Comparison of ENCODE assay signal across 14 mouse cellular contexts in genomic region chr19:23388862-23389272, GRCm38 (mm10). TPM values are rescaled to one million over a fixed set of nuclear protein-coding genes. Genes with fewer than 3 reads are reported as not detected.
DNase-seq lines count a peak whose midpoint lies in the region; ATAC-seq lines count a peak whose summit lies in the region.
"Had no signal": no experiment of that assay in that cellular context is flagged by ENCODE, and none has a peak within 500 bp of the region (broad histone marks: within the 10 kb centered on the region; RNA-seq: fewer than 3 reads in every experiment).

No protein-coding gene starts in this region.

- H3K36me3 ChIP-seq in forebrain, embryonic 12.5 days (replicated peaks): no peaks in the 10 kb centered on the region
- no peaks in the 10 kb centered on the region for H3K36me3 ChIP-seq in forebrain, embryonic 10.5 days (replicated peaks)
- H3K36me3 ChIP-seq in midbrain, embryonic 13.5 days: no peaks in the 10 kb centered on the region
- H3K36me3 ChIP-seq in kidney, embryonic 15.5 days: no peaks in the 10 kb centered on the region
- H3K36me3 ChIP-seq: heart, embryonic 10.5 days had no signal

- H3K9ac ChIP-seq in forebrain, embryonic 12.5 days: no peak overlapping the region
- no peak overlapping the region for H3K9ac ChIP-seq in midbrain, embryonic 13.5 days (replicated peaks)
- no peak overlapping the region for H3K9ac ChIP-seq in kidney, embryonic 15.5 days

- H3K9me3 ChIP-seq in forebrain, embryonic 12.5 days: no peaks in the 10 kb centered on the region
- no peaks in the 10 kb centered on the region for H3K9me3 ChIP-seq in forebrain, embryonic 10.5 days
- H3K9me3 ChIP-seq in midbrain, embryonic 13.5 days: no peaks in the 10 kb centered on the region
- no peaks in the 10 kb centered on the region for H3K9me3 ChIP-seq in kidney, embryonic 15.5 days (replicated peaks)
- H3K9me3 ChIP-seq: heart, embryonic 10.5 days had no signal

- H3K4me2 ChIP-seq in forebrain, embryonic 12.5 days: no peak overlapping the region
- H3K4me2 ChIP-seq in midbrain, embryonic 13.5 days (replicated peaks): no peak overlapping the region
- H3K4me2 ChIP-seq in kidney, embryonic 15.5 days: no peak overlapping the region

- peak; percentile 63; the same call in 1 of the 2 replicates for ATAC-seq in forebrain, embryonic 12.5 days (ENCODE audit: low FRiP score)
- peak; percentile 93 for ATAC-seq in midbrain, embryonic 13.5 days
- ATAC-seq in kidney, embryonic 15.5 days (replicated peaks; ENCODE audit: low FRiP score): no peak

- no peaks in the 10 kb centered on the region for H3K27me3 ChIP-seq in forebrain, embryonic 12.5 days
- no peaks in the 10 kb centered on the region for H3K27me3 ChIP-seq in forebrain, embryonic 10.5 days (ENCODE audit: poor library complexity, severe bottlenecking)
- H3K27me3 ChIP-seq in midbrain, embryonic 13.5 days: no peaks in the 10 kb centered on the region
- H3K27me3 ChIP-seq in kidney, embryonic 15.5 days: no peaks in the 10 kb centered on the region

- H3K4me1 ChIP-seq in forebrain, embryonic 12.5 days: peaks cover 9% of the 10 kb centered on the region
- H3K4me1 ChIP-seq in forebrain, embryonic 10.5 days: peaks cover 8% of the 10 kb centered on the region
- peaks cover 15% of the 10 kb centered on the region for H3K4me1 ChIP-seq in midbrain, embryonic 13.5 days (replicated peaks)
- peaks cover 9% of the 10 kb centered on the region; the same call in 1 of the 2 replicates for H3K4me1 ChIP-seq in kidney, embryonic 15.5 days

- 35% methylated on average over 4 of the region's 4 CpGs for WGBS in forebrain, embryonic 12.5 days
- WGBS in forebrain, embryonic 10.5 days: 69% methylated on average over 4 of the region's 4 CpGs
- 16% methylated on average over 4 of the region's 4 CpGs for WGBS in midbrain, embryonic 13.5 days
- 62% methylated on average over 4 of the region's 4 CpGs for WGBS in kidney, embryonic 15.5 days

- no peak for DNase-seq in forebrain, embryonic 10.5 days (ENCODE audit: extremely low spot score, low spot score)
- DNase-seq in right cerebral cortex, postnatal 10 days (ENCODE audit: low spot score in 2 of 2): peak; percentile 34 to 53
- DNase-seq in right cerebral cortex, adult 18-20 months: no peak
- DNase-seq in cerebellum, adult 11-12 months: no peak
- DNase-seq in adrenal gland, adult (ENCODE audit: inconsistent age in 2 of 2, low spot score in 1 of 2): no peak
- DNase-seq: adrenal gland, postnatal 14 days; kidney, postnatal 14 days; lung, adult 2 months; thymus, adult 2 months had no signal

- no peak overlapping the region for H3K4me3 ChIP-seq in forebrain, embryonic 12.5 days (replicated peaks)
- no peak overlapping the region for H3K4me3 ChIP-seq in forebrain, embryonic 10.5 days
- no peak overlapping the region for H3K4me3 ChIP-seq in midbrain, embryonic 13.5 days (replicated peaks)
- no peak overlapping the region for H3K4me3 ChIP-seq in kidney, embryonic 15.5 days (replicated peaks)
- H3K4me3 ChIP-seq: erythroblast, embryonic 14.5 days; heart, embryonic 10.5 days had no signal

- peak overlapping the region; percentile 46; the same call in 1 of the 2 replicates for H3K27ac ChIP-seq in forebrain, embryonic 12.5 days
- no peak overlapping the region for H3K27ac ChIP-seq in forebrain, embryonic 10.5 days
- H3K27ac ChIP-seq in midbrain, embryonic 13.5 days: peak overlapping the region; percentile 72
- H3K27ac ChIP-seq in kidney, embryonic 15.5 days: no peak overlapping the region
- H3K27ac ChIP-seq: heart, embryonic 10.5 days had no signal

RNA-seq across cellular contexts. Expression of gene Mamdc2, which starts 59.4 kb away (rescaled TPM):
- polyA plus RNA-seq in forebrain, embryonic 12.5 days (2016; fragmentation: Nextera tagmentation; extraction: Ambion mirVana): 0.62 and 1.5 TPM in 2 replicates
- polyA plus RNA-seq in forebrain, embryonic 10.5 days (2016; fragmentation: Nextera tagmentation; extraction: Ambion mirVana): 0.56 and 0.86 TPM in 2 replicates
- polyA plus RNA-seq in midbrain, embryonic 13.5 days (2015; fragmentation: Nextera tagmentation; extraction: Ambion mirVana): 1.4 and 1.6 TPM in 2 replicates
- 0.93 and 2.2 TPM in 2 replicates for polyA plus RNA-seq in kidney, embryonic 15.5 days (2015; fragmentation: Nextera tagmentation; extraction: Ambion mirVana)
- polyA plus RNA-seq: erythroblast, embryonic 14.5 days had no signal

Comparison
In these comparisons a context has a peak if more than half of its experiments do, and no peak if none do; other contexts are left out.
1. H3K27ac ChIP-seq: peak in forebrain, embryonic 12.5 days (single experiment) and midbrain, embryonic 13.5 days (single experiment); none in forebrain, embryonic 10.5 days (single experiment) and kidney, embryonic 15.5 days (single experiment).
2. DNase-seq: peak in right cerebral cortex, postnatal 10 days (2 of 2); none in forebrain, embryonic 10.5 days (single experiment), right cerebral cortex, adult 18-20 months (single experiment), cerebellum, adult 11-12 months (single experiment) and adrenal gland, adult (0 of 2).